Mouse (Mus musculus) kidney, postnatal 14 days (tissue): ENCODE results near the gene Fndc10.

ENCODE experiments used
- DNase-seq: peaks from one replicate; pipeline ENCODE4 v3.0.0; 2022; ENCODE audit warnings: mixed read lengths

Fndc10 gene

GRCm38 (mm10) chr4:155690571-155691375 is 3.4 kb upstream of the Fndc10 start:
- DNase-seq, result no peak

- DNase-seq, result no peak
Measured at GRCm38 (mm10) chr4:155692421-155692820, 1.7 kb upstream of the Fndc10 start.

DNA sequence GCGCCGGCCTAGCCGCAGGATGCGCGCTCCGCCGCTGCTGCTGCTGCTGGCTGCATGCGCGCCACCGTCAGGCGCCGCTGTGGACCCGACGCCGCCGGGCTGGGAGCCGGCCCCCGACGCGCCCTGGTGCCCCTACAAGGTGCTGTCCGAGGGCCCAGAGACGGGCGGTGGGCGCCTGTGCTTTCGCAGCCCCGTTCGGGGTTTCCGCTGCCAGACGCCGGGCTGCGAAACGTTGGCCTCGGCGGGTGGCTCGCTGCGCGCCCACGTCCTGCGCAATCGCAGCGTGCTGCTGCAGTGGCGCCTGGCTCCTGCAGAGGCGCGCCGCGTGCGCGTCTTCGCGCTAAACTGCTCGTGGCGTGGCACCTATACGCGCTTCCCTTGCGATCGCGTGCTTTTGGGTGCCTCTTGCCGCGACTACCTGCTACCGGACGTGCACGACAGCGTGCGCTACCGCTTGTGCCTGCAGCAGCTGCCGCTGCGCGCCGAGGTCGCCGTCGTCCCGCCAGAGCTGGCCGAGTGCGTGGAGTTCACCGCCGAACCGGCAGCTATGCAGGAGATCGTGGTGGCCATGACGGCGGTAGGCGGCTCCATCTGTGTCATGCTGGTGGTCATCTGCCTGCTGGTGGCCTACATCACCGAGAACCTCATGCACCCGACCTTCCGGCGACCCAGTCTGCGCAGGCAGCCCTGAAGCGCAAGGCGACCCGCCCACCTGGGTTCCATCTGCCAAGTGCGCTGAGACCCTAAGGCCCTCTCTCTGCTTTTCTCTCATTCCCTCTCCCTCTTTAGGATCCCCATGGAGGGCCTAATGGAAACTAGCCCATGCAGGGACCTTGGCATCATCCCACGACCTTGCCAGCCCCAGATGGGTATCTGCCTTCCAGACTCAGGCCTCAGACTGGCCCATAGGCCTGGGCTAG is 600 bp downstream of the Fndc10 start:
- peak; percentile 67 for DNase-seq

GRCm38 (mm10) chr4:155695531-155696062 is 1.5 kb downstream of the Fndc10 start:
- no peak for DNase-seq

DNA sequence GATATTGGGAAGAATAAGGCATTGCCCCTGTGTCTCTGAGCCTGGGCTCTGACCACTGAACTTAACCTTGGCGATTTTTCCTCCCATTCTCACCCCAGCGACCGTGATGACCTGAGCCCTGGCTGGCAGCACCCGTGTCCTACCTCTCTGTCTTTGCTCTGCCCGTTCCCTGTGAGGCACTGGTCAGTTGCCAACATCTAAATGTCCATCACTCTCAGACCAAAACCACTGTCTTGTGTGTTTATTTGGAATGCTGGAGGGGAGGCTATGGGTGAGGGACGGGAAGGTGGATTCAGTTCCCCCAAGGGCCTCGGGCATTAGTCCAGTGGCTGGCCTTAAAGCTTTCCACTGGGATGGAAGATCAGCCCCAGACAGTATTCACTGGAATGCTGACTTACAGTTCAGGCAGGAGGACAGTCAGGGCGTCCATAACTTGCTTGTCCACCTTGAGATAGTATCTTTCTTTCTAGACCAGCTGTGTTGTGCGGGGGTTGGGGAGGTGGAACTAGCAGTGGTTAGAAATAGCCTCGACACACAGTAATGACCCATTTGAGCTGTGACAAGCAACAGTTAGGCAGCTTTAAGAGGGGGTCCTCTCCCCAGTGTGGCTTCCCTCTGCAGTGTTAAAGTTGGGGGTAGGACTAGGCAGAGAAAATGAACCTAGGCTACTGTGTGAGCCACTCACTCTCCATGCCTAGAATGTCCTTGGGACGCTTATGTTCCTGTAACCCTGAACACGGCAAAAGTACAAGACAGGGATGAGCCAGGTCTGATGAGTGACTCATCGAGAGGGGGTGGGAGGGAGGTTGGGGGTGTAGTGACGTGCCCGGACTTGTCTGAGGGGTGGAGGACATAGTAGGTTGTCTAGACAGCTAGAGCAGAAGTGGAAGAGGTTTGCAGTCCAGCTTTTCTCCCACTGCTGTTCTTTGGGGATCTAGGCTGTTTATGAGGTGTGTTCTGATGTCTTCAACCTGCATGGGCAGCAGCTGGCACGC is 2.4 kb downstream of the Fndc10 start:
- DNase-seq, result no peak

DNA sequence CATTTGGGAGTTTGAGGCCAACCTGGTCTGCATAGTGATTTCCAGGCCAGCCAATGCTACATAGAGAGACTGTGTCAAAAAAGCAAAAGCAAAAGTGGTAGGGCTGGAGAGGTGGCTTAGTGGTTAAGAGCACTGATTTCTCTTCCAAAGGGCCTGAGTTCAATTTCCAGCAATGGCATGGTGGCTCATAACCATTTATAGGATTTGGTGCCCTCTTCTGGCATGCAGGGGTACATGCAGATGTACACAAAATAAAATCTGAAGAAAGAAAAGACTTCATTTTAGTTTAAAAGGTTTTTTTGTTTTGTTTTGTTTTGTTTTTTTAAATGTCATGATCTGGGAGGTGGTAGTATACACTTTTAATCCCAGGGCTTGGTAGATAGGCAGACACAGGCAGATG is 6.3 kb downstream of the Fndc10 start:
- no peak for DNase-seq

DNA sequence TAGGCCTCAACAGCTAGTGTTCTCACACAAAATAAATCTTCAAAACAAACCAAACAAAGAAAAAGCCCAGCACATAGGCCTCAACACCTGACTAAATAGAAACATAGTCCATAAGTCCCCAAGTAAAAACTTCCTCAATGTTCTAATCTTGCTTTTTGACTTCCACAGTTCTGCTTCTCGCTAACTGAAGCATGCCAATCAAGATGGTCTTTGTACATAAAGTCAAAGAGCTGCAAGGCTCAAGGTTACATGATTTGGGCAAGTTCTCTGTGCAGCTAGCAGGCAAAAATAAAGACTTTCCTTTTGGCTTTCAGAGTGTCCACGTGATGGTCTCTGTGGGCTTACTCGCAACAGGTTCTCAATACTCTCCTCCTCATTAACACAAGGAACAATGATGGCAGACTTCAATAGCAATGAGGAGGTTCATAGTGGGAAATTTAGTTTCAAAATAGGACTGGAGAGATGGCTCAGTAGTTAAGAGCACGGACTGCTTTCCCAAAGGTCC is 9.3 kb downstream of the Fndc10 start:
- DNase-seq, result no peak

DNA sequence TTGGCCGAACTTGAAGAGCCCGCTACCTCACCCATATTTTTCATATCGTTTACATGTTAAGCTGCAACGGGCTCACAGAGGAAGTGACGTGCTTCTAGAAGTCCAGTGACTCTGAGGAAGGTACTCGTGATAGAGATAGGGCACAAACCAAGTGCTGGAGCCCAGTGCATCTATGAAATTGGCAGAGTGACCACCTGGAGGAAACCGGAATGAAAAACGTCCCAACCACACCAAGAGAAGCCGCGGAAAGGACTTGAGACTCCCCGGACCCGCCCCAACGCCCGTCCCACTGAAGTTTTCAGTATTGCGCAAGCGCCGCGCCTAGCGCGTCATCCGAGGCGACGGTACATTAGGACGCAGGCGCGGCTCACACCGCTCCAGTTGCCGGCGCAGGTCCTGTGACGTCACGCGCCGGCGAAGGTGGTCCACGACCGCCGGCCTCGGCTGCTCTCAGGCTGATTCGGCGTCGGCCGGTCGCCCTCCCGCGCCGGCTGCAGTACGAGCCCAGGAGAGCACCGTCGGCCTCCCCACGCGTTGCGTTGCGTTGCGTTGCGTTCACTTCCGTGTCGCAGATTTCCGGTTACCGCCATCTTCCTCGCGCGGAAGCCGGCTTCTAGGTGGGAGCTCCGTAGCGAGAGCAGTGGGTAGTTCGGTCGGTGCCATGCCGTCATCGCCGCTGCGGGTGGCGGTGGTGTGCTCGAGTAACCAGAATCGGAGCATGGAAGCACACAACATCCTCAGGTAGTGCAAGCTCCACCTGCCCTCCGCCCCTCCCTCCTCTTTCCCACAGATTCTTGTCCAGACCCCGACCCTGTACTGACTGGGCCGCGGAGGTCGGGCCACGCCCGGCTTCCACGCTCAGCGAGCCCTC is 10.8 kb downstream of the Fndc10 start, which contains the start of gene Ssu72:
TSS of gene Ssu72 (plus strand) at position 80 of the 871 bp plus-strand sequence.
- peak; percentile 97 for DNase-seq

DNA sequence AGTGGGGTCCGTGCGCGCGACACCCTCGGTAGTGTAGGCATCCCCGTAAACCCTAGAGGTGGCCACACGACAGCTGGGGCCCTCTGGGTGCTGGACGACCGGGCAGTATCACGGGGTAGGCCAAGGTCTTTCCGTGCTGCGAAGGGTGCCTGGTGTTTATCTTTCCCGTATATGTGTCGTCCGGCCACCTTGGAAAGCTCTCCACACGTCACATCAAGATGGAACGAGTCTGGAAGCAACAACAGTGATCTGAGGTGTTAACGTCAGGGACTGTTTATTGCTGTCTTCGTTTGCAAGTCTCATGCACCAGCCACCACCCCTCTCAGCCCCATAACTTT is 11.4 kb downstream of the Fndc10 start:
- DNase-seq, result no peak

GRCm38 (mm10) chr4:155708582-155708981 is 14.4 kb downstream of the Fndc10 start:
- DNase-seq, result no peak

DNA sequence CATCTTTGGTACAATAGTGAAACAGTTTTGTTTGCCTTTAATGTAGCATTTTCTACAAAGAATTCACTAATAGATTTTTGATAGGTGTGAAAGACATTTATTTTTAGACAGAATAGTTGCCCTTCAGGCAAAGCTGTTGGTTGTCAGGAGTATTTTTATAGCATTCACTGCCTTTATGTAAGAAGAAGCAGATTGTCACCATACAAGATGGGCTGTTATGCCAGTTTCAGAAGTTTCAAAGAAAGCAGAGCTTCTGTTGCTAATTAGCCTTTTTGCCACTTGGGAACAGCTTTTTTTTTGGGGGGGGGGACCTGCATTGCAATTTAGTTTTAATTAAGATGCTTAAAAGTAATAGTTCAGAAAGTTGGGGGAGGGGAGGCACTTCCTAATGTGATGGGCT is 14.8 kb downstream of the Fndc10 start:
- no peak for DNase-seq

GRCm38 (mm10) chr4:155710521-155711252 is 16.5 kb downstream of the Fndc10 start:
- peak; percentile 19 for DNase-seq

GRCm38 (mm10) chr4:155721668-155722083 is 27.5 kb downstream of the Fndc10 start:
- peak; percentile 36 for DNase-seq

- no peak for DNase-seq
Measured at GRCm38 (mm10) chr4:155727993-155728392, 33.9 kb downstream of the Fndc10 start.

GRCm38 (mm10) chr4:155733267-155733666 is 39.1 kb downstream of the Fndc10 start:
- no peak for DNase-seq

DNA sequence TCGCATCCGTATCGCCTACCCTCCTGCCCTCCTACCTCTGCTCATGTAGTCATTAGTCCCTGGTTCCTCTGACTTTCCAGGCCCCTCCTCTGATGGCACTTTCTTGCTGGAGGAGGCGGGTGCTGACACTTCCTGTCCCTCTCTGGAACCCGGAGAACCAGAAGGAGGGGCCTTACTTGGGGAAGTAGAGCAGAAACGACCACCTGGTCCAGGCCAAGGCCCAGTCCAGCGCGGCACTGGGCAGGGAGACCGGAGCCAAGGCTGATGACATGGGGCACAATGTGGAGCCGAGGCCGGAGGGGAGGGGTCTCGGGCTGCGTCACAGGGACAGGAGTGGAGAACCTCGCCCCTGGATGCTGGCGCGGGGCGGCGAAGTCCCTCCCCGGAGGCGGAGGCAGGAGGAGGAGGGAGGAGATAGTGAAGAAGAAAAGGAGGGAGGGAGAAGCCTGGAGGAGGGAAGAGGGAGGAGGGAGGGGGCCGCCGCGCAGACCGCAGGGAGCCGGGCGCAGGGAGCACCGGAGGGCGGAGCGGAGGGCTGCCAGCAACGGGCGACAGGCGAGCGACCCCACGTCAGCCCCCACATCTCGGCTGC is 40.3 kb downstream of the Fndc10 start, which contains the start of gene Tmem240:
TSS of gene Tmem240 (plus strand) at position 451 of the 592 bp plus-strand sequence.
- peak; percentile 92 for DNase-seq

GRCm38 (mm10) chr4:155734951-155735702 is 41.0 kb downstream of the Fndc10 start:
- DNase-seq, result peak; percentile 60

GRCm38 (mm10) chr4:155735788-155736187 is 41.6 kb downstream of the Fndc10 start:
- DNase-seq, result no peak

DNA sequence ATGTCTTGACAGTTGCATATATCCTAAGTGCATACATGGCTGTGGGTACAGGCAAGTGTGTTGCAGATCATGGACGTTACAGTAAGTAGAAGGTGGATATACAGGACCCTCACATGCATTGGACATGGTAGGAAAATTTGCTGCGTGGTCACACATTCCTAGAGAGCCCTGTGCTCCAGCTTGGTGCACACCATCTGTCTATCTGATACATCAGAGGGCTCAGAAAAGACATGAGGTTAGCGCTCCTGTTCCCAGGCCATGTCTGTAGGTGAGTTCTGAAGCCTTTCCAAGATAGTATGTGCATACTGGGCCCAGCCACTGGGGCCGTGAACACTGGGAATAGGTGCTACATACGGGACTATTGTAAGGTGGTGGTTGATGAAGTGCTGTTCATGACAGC is 42.3 kb downstream of the Fndc10 start:
- no peak for DNase-seq
